Mouse (Mus musculus): ENCODE data around the gene B4galt5.

DNA sequence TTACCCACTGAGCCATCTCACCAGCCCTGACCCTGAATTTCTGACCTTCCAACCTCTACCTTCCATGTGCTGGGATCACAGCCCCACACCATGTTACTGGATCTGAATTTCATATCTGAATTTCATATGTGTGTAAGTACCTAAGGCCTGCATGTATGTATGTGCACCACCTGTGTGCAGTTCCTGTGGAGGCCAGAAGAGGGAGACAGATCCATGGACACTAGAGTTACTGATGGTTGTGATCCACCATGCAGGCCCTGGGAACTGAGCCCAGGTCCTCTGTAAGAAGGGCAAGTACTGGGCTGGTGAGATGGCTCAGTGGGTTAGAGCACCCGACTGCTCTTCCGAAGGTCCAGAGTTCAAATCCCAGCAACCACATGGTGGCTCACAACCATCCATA, 16.1 kb upstream of the B4galt5 start:
- TF ChIP-seq TCF12 (IDR thresholded peaks at IDR 0.05; ENCODE audit: insufficient read depth, poor library complexity, severe bottlenecking) = no peak
- no peak for TF ChIP-seq POLR2A (IDR thresholded peaks at IDR 0.05; ENCODE audit: insufficient read length, low read depth)
- no peak for TF ChIP-seq MAX (IDR thresholded peaks at IDR 0.05; ENCODE audit: low read depth)

All from myocyte (in vitro differentiated cells).